Mouse (Mus musculus) myocyte (in vitro differentiated cells): ENCODE measurements around the gene Adarb2. TPM values are rescaled to one million over a fixed set of nuclear protein-coding genes. Genes with fewer than 3 reads are reported as not detected.

Experiments used
- H3K27me3 ChIP-seq: one replicate; pipeline ENCODE4 v1.6.1; 2011; ENCODE audit not compliant: control insufficient read depth, insufficient read depth, insufficient read length
- H3K36me3 ChIP-seq: one replicate; pipeline ENCODE4 v1.6.1; 2011; ENCODE audit not compliant: control insufficient read depth, insufficient read depth
- H3K4me2 ChIP-seq: one replicate; pipeline ENCODE4 v1.6.1; 2011; ENCODE audit warnings: low read depth, control low read depth
- H3K4me3 ChIP-seq: one replicate; pipeline ENCODE4 v1.5.1; 2011; ENCODE audit warnings: mild to moderate bottlenecking, control low read depth, moderate library complexity
- H3K79me2 ChIP-seq: one replicate; pipeline ENCODE4 v1.6.1; 2011; ENCODE audit not compliant: control insufficient read depth, insufficient read depth
- H3ac ChIP-seq: one replicate; pipeline ENCODE4 v1.6.1; 2011; ENCODE audit not compliant: control insufficient read depth, insufficient read length
- CEBPB ChIP-seq: IDR thresholded peaks from 2 replicates; pipeline ENCODE4 v1.6.1; 2011; ENCODE audit warnings: mild to moderate bottlenecking, moderate library complexity; ENCODE audit not compliant: poor library complexity, insufficient read depth, severe bottlenecking
- E2F4 ChIP-seq: IDR thresholded peaks from one replicate; pipeline ENCODE4 v1.6.1; 2011; ENCODE audit warnings: mild to moderate bottlenecking, control low read depth, moderate library complexity; ENCODE audit not compliant: insufficient read depth
- MAX ChIP-seq: IDR thresholded peaks from one replicate; pipeline ENCODE4 v1.6.1; 2011; ENCODE audit warnings: low read depth, mild to moderate bottlenecking, control low read depth
- MYOD1 ChIP-seq, 3 experiments: IDR thresholded peaks; one replicate each; pipeline ENCODE4 v1.6.1; 2011; ENCODE audit warnings: control low read depth in 2 of 3, low read depth in 2 of 3, mild to moderate bottlenecking in 2 of 3, moderate library complexity in 1 of 3; ENCODE audit not compliant: insufficient read length in 2 of 3, control insufficient read depth in 1 of 3
- MYOG ChIP-seq, 3 experiments: IDR thresholded peaks; one replicate each; pipeline ENCODE4 v1.6.1; 2011; ENCODE audit warnings: control low read depth in 2 of 3, low read depth in 2 of 3, mild to moderate bottlenecking in 2 of 3; ENCODE audit not compliant: insufficient read length in 2 of 3, control insufficient read depth in 1 of 3, insufficient read depth in 1 of 3
- POLR2A ChIP-seq: IDR thresholded peaks from one replicate; pipeline ENCODE4 v1.6.1; 2011; ENCODE audit warnings: low read depth, mild to moderate bottlenecking, control low read depth, moderate library complexity; ENCODE audit not compliant: insufficient read length
- POLR2AphosphoS2 ChIP-seq: IDR thresholded peaks from one replicate; pipeline ENCODE4 v1.6.1; 2011; ENCODE audit warnings: low read depth, control low read depth; ENCODE audit not compliant: insufficient read length
- REST ChIP-seq: IDR thresholded peaks from one replicate; pipeline ENCODE4 v1.6.1; 2011; ENCODE audit warnings: mild to moderate bottlenecking, control low read depth, moderate library complexity; ENCODE audit not compliant: insufficient read depth, insufficient read length
- SRF ChIP-seq: IDR thresholded peaks from one replicate; pipeline ENCODE4 v1.6.1; 2011; ENCODE audit warnings: low read depth; ENCODE audit not compliant: control insufficient read depth, insufficient read length
- TCF12 ChIP-seq: IDR thresholded peaks from one replicate; pipeline ENCODE4 v1.6.1; 2011; ENCODE audit warnings: mild to moderate bottlenecking, control low read depth; ENCODE audit not compliant: poor library complexity, insufficient read depth, severe bottlenecking
- TCF3 ChIP-seq: IDR thresholded peaks from one replicate; pipeline ENCODE4 v1.6.1; 2011; ENCODE audit warnings: low read depth, control low read depth; ENCODE audit not compliant: insufficient read length
- USF1 ChIP-seq: IDR thresholded peaks from one replicate; pipeline ENCODE4 v1.6.1; 2011; ENCODE audit warnings: low read depth, mild to moderate bottlenecking, control low read depth, moderate library complexity
- polyA plus RNA-seq: library from polyadenylated mRNA; unstranded; fragments of >200 nt; fragmentation: generic; extraction: Trizol; gene quantifications from one replicate; pipeline ENCODE4 v1.2.1, GENCODE M21; 2012; ENCODE audit warnings: missing spikeins

Gene Adarb2
- polyA plus RNA-seq, 1 experiment: not detected

DNA sequence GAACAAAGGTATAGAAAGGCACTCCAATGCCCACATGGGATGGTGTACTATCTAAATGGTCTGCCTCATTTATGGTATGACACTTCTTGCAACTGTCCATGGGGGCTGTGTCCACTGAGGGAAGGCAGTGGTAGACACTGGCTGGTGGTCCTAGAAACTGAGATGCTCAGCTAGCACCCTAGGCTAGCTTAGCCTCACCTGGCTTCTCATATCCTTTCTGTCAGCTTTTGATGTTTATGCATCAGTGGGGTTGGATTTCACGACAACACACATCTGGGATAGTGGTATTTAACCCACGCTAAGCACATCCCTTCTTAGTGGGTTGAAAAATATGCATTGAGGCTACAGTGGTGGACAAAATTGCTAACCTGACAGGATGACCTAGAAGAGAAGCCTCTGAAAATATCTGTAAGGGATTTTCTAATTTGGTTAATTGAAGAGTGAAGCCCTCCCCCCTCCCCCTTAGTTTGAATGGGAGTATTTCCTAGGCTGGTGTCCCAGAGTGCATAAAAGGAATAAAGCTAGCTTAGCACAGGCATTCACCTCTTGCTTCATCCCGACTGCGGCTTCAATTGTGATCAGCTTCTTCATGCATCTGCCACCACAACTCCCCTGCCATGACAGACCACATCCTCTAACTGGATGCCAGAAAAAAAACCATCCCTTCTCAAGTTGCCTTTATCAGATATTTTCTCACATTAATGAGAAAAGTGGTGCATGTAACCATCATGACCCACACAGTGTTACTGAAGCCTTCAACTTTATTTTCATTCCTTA lies 197.8 kb downstream of the Adarb2 start:
- Histone ChIP-seq H3K27me3 (no peaks in the 10 kb centered on the region), H3K4me3 (no peak overlapping the region), H3ac (no peak overlapping the region), H3K4me2 (peak overlapping the region; percentile 35), H3K79me2 (no peaks in the 10 kb centered on the region), H3K36me3 (no peaks in the 10 kb centered on the region)
- TF ChIP-seq POLR2AphosphoS2 (no peak), MAX (no peak), REST (no peak), MYOG (IDR thresholded peaks at IDR 0.05; ENCODE audit: control insufficient read depth in 1 of 3, insufficient read depth in 1 of 3, insufficient read length in 2 of 3, low read depth in 2 of 3) (no peak), CEBPB (peak; percentile 52; the same call in 1 of the 2 replicates), TCF12 (peak; percentile 46), SRF (no peak), TCF3 (peak; percentile 40), POLR2A (no peak), USF1 (no peak), E2F4 (no peak), MYOD1 (IDR thresholded peaks at IDR 0.05; ENCODE audit: control insufficient read depth in 1 of 3, insufficient read length in 2 of 3, low read depth in 2 of 3) (peak in 2 of 3 experiments; percentile 92 to 94)

DNA sequence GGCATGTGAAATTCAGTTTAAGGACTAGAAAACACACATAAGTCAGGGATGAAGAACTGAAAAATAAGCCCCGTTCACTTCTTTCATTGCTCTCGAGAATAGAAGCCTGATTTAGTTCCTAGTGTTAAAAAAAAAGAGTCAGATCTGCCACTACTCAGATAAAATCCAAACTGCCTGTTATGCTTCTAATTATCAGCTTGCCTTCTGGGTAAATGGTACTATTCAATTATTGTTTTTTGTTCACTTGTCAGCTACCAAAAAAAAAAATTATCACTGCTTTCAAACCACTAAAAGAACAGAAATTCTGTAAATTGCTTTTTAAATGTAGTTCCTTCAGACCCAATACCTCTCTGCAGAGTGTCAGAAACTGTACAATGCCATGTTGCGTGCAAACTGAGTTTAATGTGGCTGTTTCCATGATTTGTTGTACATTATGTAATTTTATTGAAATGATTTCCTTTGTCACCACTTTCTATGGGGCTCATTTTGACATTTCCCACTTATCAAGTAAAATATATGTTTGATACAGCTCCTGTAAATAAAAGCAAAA lies 199.7 kb downstream of the Adarb2 start:
- Histone ChIP-seq H3K79me2 (no peaks in the 10 kb centered on the region), H3ac (no peak overlapping the region), H3K27me3 (no peaks in the 10 kb centered on the region), H3K4me2 (no peak overlapping the region), H3K4me3 (no peak overlapping the region), H3K36me3 (no peaks in the 10 kb centered on the region)
- no peak for TF ChIP-seq MYOG (IDR thresholded peaks at IDR 0.05; ENCODE audit: control insufficient read depth in 1 of 3, insufficient read depth in 1 of 3, insufficient read length in 2 of 3, low read depth in 2 of 3)
- TF ChIP-seq MYOD1 (IDR thresholded peaks at IDR 0.05; ENCODE audit: control insufficient read depth in 1 of 3, insufficient read length in 2 of 3, low read depth in 2 of 3): no peak
- TF ChIP-seq USF1: no peak
- no peak for TF ChIP-seq CEBPB
- no peak for TF ChIP-seq POLR2AphosphoS2
- TF ChIP-seq E2F4: no peak
- no peak for TF ChIP-seq REST
- TF ChIP-seq SRF: no peak
- TF ChIP-seq TCF3: no peak
- TF ChIP-seq MAX: no peak
- TF ChIP-seq POLR2A: no peak
- TF ChIP-seq TCF12: no peak

DNA sequence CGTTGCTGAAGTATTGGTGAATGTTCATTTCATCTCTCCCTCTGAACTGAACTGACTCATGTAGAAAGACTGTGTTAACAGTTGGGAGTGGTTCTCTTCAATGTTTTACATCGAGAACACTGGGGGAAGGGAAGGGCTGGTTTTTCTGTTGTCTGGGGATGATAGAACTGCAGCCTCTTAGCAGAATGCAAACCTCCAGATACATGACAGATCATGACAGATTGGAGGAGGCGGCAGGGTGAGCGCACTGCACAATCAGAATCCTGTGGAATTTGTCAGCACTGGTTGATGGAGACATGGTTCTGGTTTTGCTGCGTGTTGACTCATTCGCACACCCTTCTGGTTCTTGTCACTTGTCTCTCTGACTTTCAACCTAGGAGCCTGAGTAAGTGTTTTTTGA lies 203.4 kb downstream of the Adarb2 start:
- no peak overlapping the region for H3K4me3 ChIP-seq
- H3K79me2 ChIP-seq: no peaks in the 10 kb centered on the region
- no peak overlapping the region for H3ac ChIP-seq
- H3K27me3 ChIP-seq: no peaks in the 10 kb centered on the region
- no peaks in the 10 kb centered on the region for H3K36me3 ChIP-seq
- TF ChIP-seq MYOD1 (IDR thresholded peaks at IDR 0.05; ENCODE audit: control insufficient read depth in 1 of 3, insufficient read length in 2 of 3, low read depth in 2 of 3) (peak in 1 of 3 experiments; percentile 3), E2F4 (no peak)
- peak overlapping the region; percentile 42 for H3K4me2 ChIP-seq

DNA sequence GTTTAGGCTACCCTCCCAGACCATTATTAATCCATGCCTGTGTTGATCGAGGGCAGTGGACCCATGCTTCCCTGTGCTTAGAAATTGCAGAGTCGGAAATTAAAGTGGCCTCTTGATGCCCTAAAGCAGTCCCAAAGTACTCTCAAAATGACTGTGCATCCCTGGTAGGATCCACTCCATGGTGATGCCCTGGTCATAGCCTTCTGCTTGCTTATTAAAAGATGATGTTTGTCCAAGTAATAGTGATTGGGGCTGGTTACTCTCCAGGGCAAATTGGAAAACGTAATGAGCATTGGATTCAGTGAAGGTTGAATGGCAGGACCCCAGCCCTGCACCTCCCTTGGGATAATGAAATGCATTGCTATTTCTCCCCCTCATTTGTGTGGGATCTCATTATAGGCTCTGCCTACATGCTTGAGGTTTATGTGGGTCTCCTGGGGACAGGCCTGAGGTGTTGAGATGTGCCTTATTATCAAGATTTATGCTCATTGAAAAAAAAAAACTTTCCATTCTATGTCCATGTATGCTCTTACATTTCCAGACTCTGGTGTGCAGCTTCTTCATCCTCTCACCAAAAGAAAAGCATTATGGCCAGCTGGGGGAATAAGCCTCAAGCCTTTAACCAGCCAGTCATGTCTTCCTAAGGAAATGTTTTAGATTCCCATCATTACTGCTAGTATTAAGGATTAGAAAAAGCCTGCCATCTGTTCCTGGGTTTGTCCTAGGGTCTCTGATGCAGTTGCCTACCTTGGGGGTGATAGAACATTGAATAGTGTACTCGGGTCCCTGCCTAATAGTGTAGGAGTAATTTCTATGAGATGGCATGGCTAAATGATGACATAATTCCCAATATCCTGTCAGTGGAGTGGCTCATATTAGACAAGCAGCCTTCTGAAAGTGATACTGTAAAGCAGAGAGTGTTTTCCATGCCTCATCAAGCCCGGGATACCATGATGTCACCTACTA lies 208.0 kb downstream of the Adarb2 start:
- Histone ChIP-seq H3ac (no peak overlapping the region), H3K4me2 (no peak overlapping the region), H3K79me2 (no peaks in the 10 kb centered on the region), H3K27me3 (no peaks in the 10 kb centered on the region), H3K4me3 (no peak overlapping the region), H3K36me3 (no peaks in the 10 kb centered on the region)
- TF ChIP-seq SRF: no peak
- TF ChIP-seq USF1: no peak
- no peak for TF ChIP-seq CEBPB
- no peak for TF ChIP-seq MAX
- TF ChIP-seq REST: no peak
- TF ChIP-seq E2F4: no peak
- TF ChIP-seq TCF3: no peak
- no peak for TF ChIP-seq TCF12
- TF ChIP-seq MYOG (IDR thresholded peaks at IDR 0.05; ENCODE audit: control insufficient read depth in 1 of 3, insufficient read depth in 1 of 3, insufficient read length in 2 of 3, low read depth in 2 of 3): no peak
- TF ChIP-seq POLR2AphosphoS2: no peak
- no peak for TF ChIP-seq MYOD1 (IDR thresholded peaks at IDR 0.05; ENCODE audit: control insufficient read depth in 1 of 3, insufficient read length in 2 of 3, low read depth in 2 of 3)
